Mouse (Mus musculus) embryonic facial prominence, embryonic 14.5 days (tissue): ENCODE results near the gene Atxn1. TPM values are rescaled to one million over a fixed set of nuclear protein-coding genes. Genes with fewer than 3 reads are reported as not detected.

Experiments
- ATAC-seq: fragments of 200-750 bp; cut with Nextera tagmentation; 2 replicates; pipeline ENCODE4 v1.8.0; 2017; ENCODE audit warnings: low read depth, moderate number of reproducible peaks, moderate TSS enrichment
- DNase-seq: peaks from one replicate; pipeline ENCODE4 v3.0.0-alpha.2; 2015; ENCODE audit warnings: low spot score
- H3K27ac ChIP-seq: fragments of 300-500 bp; sonication (generic); replicated peaks from 2 replicates; pipeline ENCODE4 v1.5.1; 2014; ENCODE audit warnings: low read depth, mild to moderate bottlenecking, low read length, moderate library complexity
- H3K27me3 ChIP-seq: fragments of 300-500 bp; sonication (generic); replicated peaks from 2 replicates; pipeline ENCODE4 v1.6.1; 2014; ENCODE audit warnings: low read length; ENCODE audit not compliant: control insufficient read depth, insufficient read depth
- H3K36me3 ChIP-seq: fragments of 300-500 bp; sonication (generic); 2 replicates; pipeline ENCODE4 v1.6.1; 2014; ENCODE audit warnings: low read length, mixed read lengths; ENCODE audit not compliant: control insufficient read depth, insufficient read depth
- H3K4me1 ChIP-seq: fragments of 300-500 bp; sonication (generic); 2 replicates; pipeline ENCODE4 v1.6.1; 2014; ENCODE audit warnings: antibody characterized with exemption, low read length; ENCODE audit not compliant: control insufficient read depth, insufficient read depth
- H3K4me2 ChIP-seq: fragments of 300-500 bp; sonication (generic); 2 replicates; pipeline ENCODE4 v1.6.1; 2014; ENCODE audit warnings: low read depth, mild to moderate bottlenecking, low read length, moderate library complexity, mixed read lengths
- H3K4me3 ChIP-seq: fragments of 300-500 bp; sonication (generic); 2 replicates; pipeline ENCODE4 v1.5.1; 2014; ENCODE audit warnings: low read depth, mild to moderate bottlenecking, low read length
- H3K9ac ChIP-seq: fragments of 300-500 bp; sonication (generic); 2 replicates; pipeline ENCODE4 v1.6.1; 2014; ENCODE audit warnings: low read depth, mild to moderate bottlenecking, low read length, moderate library complexity, mixed read lengths
- H3K9me3 ChIP-seq: fragments of 300-500 bp; sonication (generic); 2 replicates; pipeline ENCODE4 v1.6.1; 2016; ENCODE audit warnings: low read length; ENCODE audit not compliant: control insufficient read depth
- WGBS: fragments of 180-500 bp; shearing (Covaris S2); extraction: QIAGEN DNeasy Blood & Tissue Kit; methylation state at CpG from one replicate; pipeline ENCODE4 v1.1.7; 2014; 5-methylcytosine and 5-hydroxymethylcytosine counted together
- polyA plus RNA-seq: library from polyadenylated mRNA; unstranded; fragments of >200 nt; fragmentation: Nextera tagmentation; extraction: Ambion mirVana; gene quantifications from 2 replicates; pipeline ENCODE4 v1.2.1, GENCODE M21; 2014

Gene Atxn1
- polyA plus RNA-seq, 1 experiment from 2014 or later = 3.6 TPM

DNA sequence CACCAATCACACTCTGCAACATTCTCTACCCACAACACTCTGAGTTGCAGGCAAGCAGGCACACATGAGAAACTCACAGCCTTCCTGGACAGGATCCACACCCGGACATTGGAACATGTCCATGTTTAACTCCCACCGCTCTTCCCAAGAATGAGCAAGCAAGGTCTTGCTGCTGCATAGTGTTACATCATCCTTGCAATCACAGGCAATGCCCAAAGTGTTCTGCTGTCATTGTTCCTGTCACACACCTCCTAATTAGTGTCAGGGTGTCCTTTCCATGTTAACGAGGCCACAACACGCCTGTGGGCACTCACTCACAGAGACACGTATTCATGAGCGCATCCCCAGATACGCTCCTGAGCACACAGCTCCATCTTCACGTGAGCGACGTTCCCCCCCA, 181.1 kb downstream of the Atxn1 start:
- WGBS = 83% methylated on average over 10 of the region's 10 CpGs
- Histone ChIP-seq H3K4me1 (no peaks in the 10 kb centered on the region; the same call in 1 of the 2 replicates), H3K27ac (no peak overlapping the region), H3K4me3 (no peak overlapping the region), H3K27me3 (no peaks in the 10 kb centered on the region), H3K4me2 (no peak overlapping the region), H3K9ac (no peak overlapping the region), H3K36me3 (no peaks in the 10 kb centered on the region), H3K9me3 (no peaks in the 10 kb centered on the region)
- peak; percentile 24 for DNase-seq
- ATAC-seq = no peak

DNA sequence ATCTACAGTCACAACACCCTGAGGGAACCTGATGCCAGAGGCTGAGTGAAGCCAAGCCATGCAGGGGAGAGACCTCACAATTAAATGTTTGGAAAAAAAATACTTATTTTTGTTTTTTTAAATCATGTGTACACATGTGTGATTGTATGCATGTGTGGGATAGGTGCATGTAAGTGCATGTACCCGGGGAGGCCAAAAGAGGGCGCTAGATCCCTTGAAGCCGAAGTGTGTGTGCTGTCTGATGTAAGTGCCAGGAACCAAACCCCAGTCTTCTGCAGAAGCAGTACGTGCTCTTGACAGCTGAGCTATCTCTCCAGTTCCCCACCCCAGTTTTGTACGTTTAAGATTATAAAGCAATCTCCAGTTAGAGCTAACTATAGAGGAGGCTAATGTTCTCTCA, 186.1 kb downstream of the Atxn1 start:
- Histone ChIP-seq H3K9ac (no peak overlapping the region), H3K27ac (peak overlapping the region; percentile 75; the same call in 1 of the 2 replicates)

DNA sequence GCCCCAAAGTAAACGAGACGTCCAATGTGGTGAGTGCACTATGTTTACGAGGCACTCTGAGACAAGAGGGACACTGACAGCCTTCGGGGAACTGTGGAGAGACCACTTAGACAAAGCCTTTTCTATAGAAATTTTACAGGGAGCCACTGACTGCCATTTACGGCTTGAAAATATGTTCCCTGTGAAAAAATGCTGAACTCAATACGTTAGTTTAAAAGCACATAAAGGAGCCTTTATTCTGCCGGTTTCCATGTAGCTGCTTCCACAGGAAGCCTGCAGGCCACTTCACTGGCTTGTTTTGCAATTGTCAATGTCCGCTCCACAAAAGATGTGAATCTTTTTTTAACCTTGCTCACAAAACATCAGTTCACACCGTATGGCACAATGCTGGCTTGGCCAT, 186.6 kb downstream of the Atxn1 start:
- no peaks in the 10 kb centered on the region for H3K9me3 ChIP-seq
- peaks cover 8% of the 10 kb centered on the region; the same call in 1 of the 2 replicates for H3K4me1 ChIP-seq
- peak; percentile 59 for DNase-seq
- ATAC-seq = no peak
- no peak overlapping the region for H3K4me2 ChIP-seq
- peak overlapping the region; percentile 75 for H3K27ac ChIP-seq
- WGBS = 14% methylated on average over 9 of the region's 9 CpGs
- no peaks in the 10 kb centered on the region for H3K27me3 ChIP-seq
- no peak overlapping the region for H3K4me3 ChIP-seq
- H3K36me3 ChIP-seq = no peaks in the 10 kb centered on the region
- no peak overlapping the region for H3K9ac ChIP-seq

More for the DNA sequence above, 186.1 kb downstream of the Atxn1 start:
- H3K4me3 ChIP-seq = no peak overlapping the region
- peaks cover 8% of the 10 kb centered on the region for H3K4me1 ChIP-seq
- ATAC-seq (no peak), DNase-seq (no peak)
- no peaks in the 10 kb centered on the region for H3K27me3 ChIP-seq
- no peaks in the 10 kb centered on the region for H3K9me3 ChIP-seq
- no peak overlapping the region for H3K4me2 ChIP-seq
- no peaks in the 10 kb centered on the region for H3K36me3 ChIP-seq
- WGBS = 88% methylated on average over 5 of the region's 5 CpGs

DNA sequence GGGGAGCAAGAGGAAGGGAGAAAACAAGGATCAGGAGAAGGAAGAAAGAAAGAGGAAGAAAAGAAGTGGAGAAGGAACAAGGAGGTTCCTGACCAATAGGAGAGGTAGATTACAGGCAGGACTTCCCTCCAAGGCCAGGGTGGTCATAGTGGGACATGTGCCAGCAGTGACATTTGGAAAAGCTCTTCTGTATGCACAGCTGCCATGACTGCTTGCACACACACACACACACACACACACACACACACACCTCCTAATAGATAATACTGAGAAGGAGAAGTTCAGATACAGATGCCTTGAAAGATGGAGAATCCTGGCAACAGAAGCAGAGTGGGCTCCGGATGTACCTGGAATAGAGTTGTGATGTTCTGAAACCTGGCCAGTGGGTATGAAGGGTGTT, 189.3 kb downstream of the Atxn1 start:
- no peaks in the 10 kb centered on the region for H3K9me3 ChIP-seq
- no peak overlapping the region for H3K9ac ChIP-seq
- no peak overlapping the region for H3K4me2 ChIP-seq
- no peak overlapping the region for H3K4me3 ChIP-seq
- WGBS = 87% methylated on average over 1 of the region's 1 CpGs
- H3K27me3 ChIP-seq = no peaks in the 10 kb centered on the region
- no peaks in the 10 kb centered on the region for H3K36me3 ChIP-seq
- no peak overlapping the region for H3K27ac ChIP-seq
- no peak for DNase-seq
- H3K4me1 ChIP-seq = peaks cover 8% of the 10 kb centered on the region; the same call in 1 of the 2 replicates
- no peak for ATAC-seq

DNA sequence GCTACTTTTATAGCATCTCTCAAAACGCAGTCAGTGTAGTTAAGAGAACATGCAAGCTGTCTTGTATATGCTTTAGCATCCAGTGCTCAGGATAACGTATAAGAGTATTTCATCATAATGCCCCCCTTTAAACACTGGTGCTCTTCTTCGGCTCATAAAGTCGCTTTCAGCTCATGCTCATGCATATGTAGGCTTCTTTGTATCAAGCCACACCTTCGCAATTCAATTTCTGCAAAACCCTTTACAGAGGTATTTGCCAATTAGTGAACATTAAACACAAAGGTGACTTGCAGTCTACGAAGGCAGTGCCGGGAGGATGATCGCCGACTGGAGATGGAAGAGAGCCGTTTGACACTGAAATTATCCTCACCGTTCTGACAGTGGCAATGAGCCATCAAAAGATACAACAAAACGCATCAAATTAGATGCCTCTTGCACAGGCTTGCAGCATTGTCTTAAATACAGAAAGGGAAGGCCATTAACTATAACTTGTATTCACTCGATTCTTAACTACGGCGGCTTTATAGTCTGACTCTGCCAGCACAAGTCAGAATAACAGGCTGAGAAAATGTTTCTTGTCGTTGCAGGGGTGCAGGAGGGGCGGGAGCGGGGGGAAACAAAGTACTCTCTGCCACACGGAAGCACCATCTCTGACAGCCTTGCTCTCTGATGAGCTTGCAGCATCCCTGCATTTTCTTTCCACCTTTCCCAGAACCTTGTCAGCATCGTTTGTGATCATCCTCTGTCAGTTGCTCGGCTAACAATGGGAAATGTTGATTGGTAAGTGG, 191.2 kb downstream of the Atxn1 start:
- no peak overlapping the region for H3K4me3 ChIP-seq
- ATAC-seq = no peak
- no peak overlapping the region for H3K27ac ChIP-seq
- H3K4me1 ChIP-seq = peaks cover 8% of the 10 kb centered on the region; the same call in 1 of the 2 replicates
- H3K9me3 ChIP-seq = no peaks in the 10 kb centered on the region
- DNase-seq = no peak
- 72% methylated on average over 21 of the region's 21 CpGs for WGBS
- no peak overlapping the region for H3K4me2 ChIP-seq
- H3K36me3 ChIP-seq = no peaks in the 10 kb centered on the region
- H3K27me3 ChIP-seq = no peaks in the 10 kb centered on the region
- no peak overlapping the region for H3K9ac ChIP-seq

DNA sequence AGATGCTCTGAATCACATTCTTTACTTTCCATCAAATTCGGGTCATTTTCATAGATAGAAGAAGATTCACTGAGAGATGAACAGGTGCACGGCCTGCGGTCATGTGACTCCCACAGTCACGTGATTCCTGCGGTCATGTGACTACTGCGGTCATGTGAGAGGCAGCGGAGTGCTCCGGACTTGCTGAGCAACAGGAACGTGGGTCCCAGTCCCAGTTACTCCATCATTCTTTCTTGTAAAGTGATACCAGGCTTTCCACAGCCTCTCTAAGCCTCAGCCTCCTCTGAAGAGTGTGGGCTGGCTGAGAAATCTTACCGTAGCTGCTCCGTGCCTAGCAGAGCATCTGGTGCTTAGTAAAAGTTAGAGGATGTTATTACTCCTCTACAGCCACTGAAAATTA, 195.1 kb downstream of the Atxn1 start:
- 91% methylated on average over 11 of the region's 11 CpGs for WGBS
- no peak overlapping the region for H3K4me2 ChIP-seq
- H3K9ac ChIP-seq = no peak overlapping the region
- ATAC-seq (no peak), DNase-seq (no peak)
- no peaks in the 10 kb centered on the region for H3K36me3 ChIP-seq
- no peaks in the 10 kb centered on the region for H3K9me3 ChIP-seq
- H3K27ac ChIP-seq = no peak overlapping the region
- no peaks in the 10 kb centered on the region for H3K27me3 ChIP-seq
- no peak overlapping the region for H3K4me3 ChIP-seq
- no peaks in the 10 kb centered on the region for H3K4me1 ChIP-seq

DNA sequence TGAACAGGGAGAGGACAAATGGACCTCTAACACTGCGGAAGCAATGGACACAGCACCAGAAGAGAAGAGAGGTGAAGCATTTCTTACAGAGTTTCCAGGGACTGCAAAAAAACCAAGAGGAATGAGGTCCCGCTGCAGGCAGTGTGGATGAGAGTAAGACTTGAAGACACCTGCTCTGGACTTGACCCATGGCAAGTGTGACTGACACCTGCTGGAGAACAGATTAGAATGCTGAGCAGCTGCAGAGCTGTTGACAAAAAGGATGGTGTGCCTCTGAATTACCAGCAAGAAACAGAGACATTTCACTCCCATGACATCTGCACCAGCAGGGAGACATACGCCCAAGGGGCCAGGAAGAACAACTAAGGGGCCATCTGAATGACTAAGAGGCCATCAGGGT, 196.6 kb downstream of the Atxn1 start:
- 83% methylated on average over 3 of the region's 3 CpGs for WGBS
- H3K4me2 ChIP-seq = no peak overlapping the region
- ATAC-seq = no peak

DNA sequence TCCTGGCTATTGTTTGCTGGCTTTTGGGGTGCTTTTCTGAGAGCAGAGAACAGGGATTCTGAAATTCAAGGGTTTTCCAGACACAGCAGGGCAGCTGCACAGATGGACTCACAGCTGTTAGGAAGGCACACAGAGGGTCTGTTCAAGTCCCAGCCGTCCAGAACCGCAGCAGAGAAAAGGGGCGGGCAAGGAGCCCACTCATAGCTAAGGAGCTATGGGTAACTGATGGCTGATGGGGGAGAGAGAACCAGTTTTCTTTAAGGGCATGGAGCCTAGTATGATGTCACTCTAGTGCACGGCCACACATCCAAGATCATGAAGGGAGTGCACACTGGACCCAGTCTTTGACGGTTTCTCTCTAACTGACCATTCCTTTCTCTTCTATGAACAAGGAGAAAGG, 200.5 kb downstream of the Atxn1 start:
- no peak overlapping the region for H3K4me3 ChIP-seq
- H3K4me2 ChIP-seq = no peak overlapping the region
- WGBS = 85% methylated on average over 5 of the region's 5 CpGs
- no peaks in the 10 kb centered on the region for H3K9me3 ChIP-seq
- H3K27ac ChIP-seq = no peak overlapping the region
- H3K27me3 ChIP-seq = no peaks in the 10 kb centered on the region
- no peaks in the 10 kb centered on the region; the same call in 1 of the 2 replicates for H3K4me1 ChIP-seq
- H3K36me3 ChIP-seq = no peaks in the 10 kb centered on the region
- ATAC-seq (no peak), DNase-seq (no peak)
- no peak overlapping the region for H3K9ac ChIP-seq

More for the DNA sequence above, 196.6 kb downstream of the Atxn1 start:
- Histone ChIP-seq H3K27ac (no peak overlapping the region), H3K4me1 (no peaks in the 10 kb centered on the region), H3K9ac (no peak overlapping the region), H3K4me3 (no peak overlapping the region), H3K9me3 (no peaks in the 10 kb centered on the region), H3K36me3 (no peaks in the 10 kb centered on the region), H3K27me3 (no peaks in the 10 kb centered on the region)
- no peak for DNase-seq

DNA sequence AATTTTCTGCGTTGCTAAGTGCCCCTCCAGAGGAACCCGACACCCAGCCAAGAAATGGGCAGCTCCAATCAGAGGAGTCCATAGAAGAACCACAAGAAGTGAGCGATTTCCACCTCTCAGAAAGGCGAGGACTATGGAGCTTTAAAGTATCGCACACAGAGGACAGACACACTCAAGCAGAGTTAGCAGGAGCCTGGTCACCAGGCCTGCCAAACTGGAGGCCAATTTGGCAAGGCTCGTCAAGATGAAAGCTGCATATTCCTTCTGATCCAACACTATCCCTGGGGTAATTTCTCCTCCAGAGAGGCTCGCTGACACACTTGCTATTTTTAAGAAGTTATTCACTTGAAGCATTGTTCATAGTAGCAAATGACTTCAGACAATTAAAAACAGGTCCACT, 202.5 kb downstream of the Atxn1 start:
- Histone ChIP-seq H3K4me3 (no peak overlapping the region), H3K27me3 (no peaks in the 10 kb centered on the region), H3K27ac (no peak overlapping the region), H3K9ac (no peak overlapping the region), H3K4me1 (no peaks in the 10 kb centered on the region; the same call in 1 of the 2 replicates), H3K9me3 (no peaks in the 10 kb centered on the region), H3K36me3 (no peaks in the 10 kb centered on the region), H3K4me2 (no peak overlapping the region)
- ATAC-seq = peak; percentile 50; the same call in 1 of the 2 replicates
- 40% methylated on average over 7 of the region's 7 CpGs for WGBS
- DNase-seq = no peak
